Mouse (Mus musculus) stomach, postnatal 0 days (tissue): ENCODE data around the gene Dguok.

ENCODE experiments used
- CTCF ChIP-seq: IDR thresholded peaks from 2 replicates; pipeline ENCODE4 v1.5.1; 2016; ENCODE audit warnings: antibody characterized with exemption, low read depth, mild to moderate bottlenecking, moderate library complexity
- EP300 ChIP-seq: optimal IDR thresholded peaks from 2 replicates; pipeline ENCODE3; 2016; ENCODE audit warnings: antibody characterized with exemption

GRCm38 (mm10) chr6:83506258-83507167, at the start of gene Dguok:
- TF ChIP-seq EP300: peak; percentile 94
- peak; percentile 16; the same call in 1 of the 2 replicates for TF ChIP-seq CTCF
